Mouse (Mus musculus): ENCODE results near the gene Epor. TPM values are rescaled to one million over a fixed set of nuclear protein-coding genes. Genes with fewer than 3 reads are reported as not detected.

The Epor gene
- polyA plus RNA-seq, 1 experiment from 2014 or later, result 3.8 TPM

- no peaks in the 10 kb centered on the region for H3K36me3 ChIP-seq (replicated peaks; ENCODE audit: control insufficient read depth, insufficient read depth, low read depth, low read length)
- ATAC-seq (replicated peaks; ENCODE audit: insufficient number of reproducible peaks, low FRiP score, low TSS enrichment, low read depth), result no peak
- peaks cover 6% of the 10 kb centered on the region for H3K27me3 ChIP-seq (ENCODE audit: control insufficient read depth, insufficient read depth, low read length)
- H3K9me3 ChIP-seq (replicated peaks; ENCODE audit: control insufficient read depth, low read length), result no peaks in the 10 kb centered on the region
- H3K4me3 ChIP-seq (ENCODE audit: low read depth, low read length), result no peak overlapping the region
- no peak overlapping the region for H3K4me2 ChIP-seq (ENCODE audit: low read depth, low read length)
- H3K9ac ChIP-seq (replicated peaks; ENCODE audit: low read length), result no peak overlapping the region
- no peak overlapping the region for H3K27ac ChIP-seq (replicated peaks; ENCODE audit: low read depth, low read length)
- H3K4me1 ChIP-seq (ENCODE audit: control insufficient read depth, insufficient read depth, low read length), result no peaks in the 10 kb centered on the region
- 88% methylated on average over 3 of the region's 3 CpGs for WGBS
- DNase-seq (ENCODE audit: low spot score), result no peak
Measured at GRCm38 (mm10) chr9:21996178-21996867, 33.0 kb upstream of the Epor start.

GRCm38 (mm10) chr9:21992227-21992626, 28.9 kb upstream of the Epor start:
- peaks cover 46% of the 10 kb centered on the region for H3K27me3 ChIP-seq (ENCODE audit: control insufficient read depth, insufficient read depth, low read length)

GRCm38 (mm10) chr9:21989230-21990110, 26.2 kb upstream of the Epor start, which contains the start of gene Rgl3:
Gene Rgl3 (minus strand): TSS chr9:21989446.
- ATAC-seq (replicated peaks; ENCODE audit: insufficient number of reproducible peaks, low FRiP score, low TSS enrichment, low read depth) (no peak), DNase-seq (ENCODE audit: low spot score) (peak; percentile 41)
- Histone ChIP-seq H3K4me2 (ENCODE audit: low read depth, low read length) (peak within 1 kb of the TSS; percentile 79), H3K4me3 (ENCODE audit: low read depth, low read length) (peak within 1 kb of the TSS; percentile 38), H3K9me3 (replicated peaks; ENCODE audit: control insufficient read depth, low read length) (no peaks in the 10 kb centered on the region), H3K9ac (replicated peaks; ENCODE audit: low read length) (peak within 1 kb of the TSS; percentile 39), H3K4me1 (ENCODE audit: control insufficient read depth, insufficient read depth, low read length) (peaks cover 8% of the 10 kb centered on the region), H3K27ac (replicated peaks; ENCODE audit: low read depth, low read length) (no peak within 1 kb of the TSS), H3K36me3 (replicated peaks; ENCODE audit: control insufficient read depth, insufficient read depth, low read depth, low read length) (no peaks in the 10 kb centered on the region), H3K27me3 (ENCODE audit: control insufficient read depth, insufficient read depth, low read length) (peaks cover 52% of the 10 kb centered on the region)
- WGBS, result under 1% methylated on average over 42 of the region's 42 CpGs

More at GRCm38 (mm10) chr9:21992227-21992626, 28.9 kb upstream of the Epor start:
- Histone ChIP-seq H3K9me3 (replicated peaks; ENCODE audit: control insufficient read depth, low read length) (no peaks in the 10 kb centered on the region), H3K9ac (replicated peaks; ENCODE audit: low read length) (no peak overlapping the region), H3K27ac (replicated peaks; ENCODE audit: low read depth, low read length) (no peak overlapping the region), H3K4me2 (ENCODE audit: low read depth, low read length) (no peak overlapping the region), H3K4me1 (ENCODE audit: control insufficient read depth, insufficient read depth, low read length) (peaks cover 8% of the 10 kb centered on the region), H3K36me3 (replicated peaks; ENCODE audit: control insufficient read depth, insufficient read depth, low read depth, low read length) (no peaks in the 10 kb centered on the region), H3K4me3 (ENCODE audit: low read depth, low read length) (no peak overlapping the region)
- DNase-seq (ENCODE audit: low spot score) (no peak), ATAC-seq (replicated peaks; ENCODE audit: insufficient number of reproducible peaks, low FRiP score, low TSS enrichment, low read depth) (no peak)
- 78% methylated on average over 4 of the region's 4 CpGs for WGBS

DNA sequence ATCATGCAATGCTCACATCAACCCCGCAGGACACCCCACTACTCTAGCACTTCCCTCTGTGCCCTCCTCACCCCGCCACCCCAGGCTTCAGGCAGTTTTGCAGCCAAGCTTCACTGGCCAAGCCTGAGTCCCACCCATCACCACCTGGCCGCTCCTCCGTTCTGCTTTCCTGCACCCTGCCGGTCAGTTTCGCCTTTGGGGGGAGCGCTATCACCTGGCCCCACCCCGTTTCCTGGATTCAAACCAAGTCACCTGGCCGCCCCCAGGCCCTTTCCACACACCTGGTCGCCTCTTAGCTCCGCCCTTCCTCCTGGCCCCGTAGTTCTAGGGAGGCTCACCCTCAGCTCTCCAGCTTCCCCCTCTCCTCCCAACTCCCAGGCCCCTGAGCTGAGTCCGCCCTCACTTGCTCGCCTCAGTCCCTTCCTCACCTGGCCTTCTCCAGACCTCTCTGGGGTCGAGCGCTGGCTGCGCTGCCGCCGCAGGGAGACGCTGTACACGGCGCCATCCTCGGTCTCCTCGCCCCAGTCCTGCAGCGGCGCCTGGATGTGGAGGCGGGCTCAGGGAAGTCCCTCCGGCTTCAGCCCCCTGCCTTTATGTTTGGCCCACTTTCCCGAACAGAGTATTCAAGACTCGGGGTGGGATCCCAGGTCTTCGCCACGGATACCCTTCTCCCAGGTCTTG, 25.3 kb upstream of the Epor start:
- no peak overlapping the region for H3K27ac ChIP-seq (replicated peaks; ENCODE audit: low read depth, low read length)
- H3K4me1 ChIP-seq (ENCODE audit: control insufficient read depth, insufficient read depth, low read length), result peaks cover 8% of the 10 kb centered on the region
- ATAC-seq (replicated peaks; ENCODE audit: insufficient number of reproducible peaks, low FRiP score, low TSS enrichment, low read depth) (peak; percentile 5; the same call in 1 of the 2 replicates), DNase-seq (ENCODE audit: low spot score) (peak; percentile 32)
- peak overlapping the region; percentile 79 for H3K4me2 ChIP-seq (ENCODE audit: low read depth, low read length)
- H3K36me3 ChIP-seq (replicated peaks; ENCODE audit: control insufficient read depth, insufficient read depth, low read depth, low read length), result no peaks in the 10 kb centered on the region
- no peaks in the 10 kb centered on the region for H3K9me3 ChIP-seq (replicated peaks; ENCODE audit: control insufficient read depth, low read length)
- H3K9ac ChIP-seq (replicated peaks; ENCODE audit: low read length), result peak overlapping the region; percentile 39
- peak overlapping the region; percentile 38 for H3K4me3 ChIP-seq (ENCODE audit: low read depth, low read length)
- WGBS, result under 1% methylated on average over 31 of the region's 32 CpGs
- peaks cover 52% of the 10 kb centered on the region for H3K27me3 ChIP-seq (ENCODE audit: control insufficient read depth, insufficient read depth, low read length)

DNA sequence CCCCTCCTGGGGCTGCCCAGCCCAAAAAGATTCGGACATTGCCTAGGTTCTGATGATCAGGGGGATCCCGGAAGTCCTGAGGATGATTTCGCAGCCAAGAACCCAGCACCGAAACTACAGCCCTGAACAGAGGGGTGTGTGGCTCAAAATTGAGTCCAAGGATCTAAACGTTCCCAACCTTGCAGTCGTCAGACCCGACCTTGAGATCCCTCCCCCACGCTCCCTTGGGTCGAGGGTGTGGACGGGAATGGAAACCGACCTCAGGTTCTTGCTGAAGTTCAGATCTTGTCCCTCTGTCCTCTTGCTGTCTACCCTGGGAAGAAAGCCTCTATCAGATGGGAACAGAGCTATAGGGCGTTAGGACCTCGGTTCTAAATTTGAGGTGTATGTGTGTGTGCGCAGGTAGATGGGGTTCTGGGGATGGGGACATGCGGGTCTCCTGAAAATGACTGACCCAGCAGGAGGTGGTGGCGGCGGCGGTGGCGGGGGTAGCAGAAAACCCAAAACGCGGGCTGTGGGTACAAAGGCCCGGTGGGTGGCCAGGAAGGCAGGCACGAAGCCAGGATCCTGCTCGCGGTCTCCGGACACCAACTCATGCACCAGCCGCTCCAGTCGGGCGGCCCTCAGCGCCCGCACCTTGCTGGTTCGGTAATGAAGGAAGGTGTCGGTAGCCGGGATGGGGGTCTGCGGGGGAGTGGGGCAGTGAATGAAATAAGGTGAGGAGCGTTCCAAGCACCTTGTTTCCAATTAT, 24.5 kb upstream of the Epor start:
- Histone ChIP-seq H3K27ac (replicated peaks; ENCODE audit: low read depth, low read length) (no peak overlapping the region), H3K9ac (replicated peaks; ENCODE audit: low read length) (no peak overlapping the region), H3K4me2 (ENCODE audit: low read depth, low read length) (peak overlapping the region; percentile 79), H3K36me3 (replicated peaks; ENCODE audit: control insufficient read depth, insufficient read depth, low read depth, low read length) (no peaks in the 10 kb centered on the region), H3K4me1 (ENCODE audit: control insufficient read depth, insufficient read depth, low read length) (peaks cover 8% of the 10 kb centered on the region), H3K9me3 (replicated peaks; ENCODE audit: control insufficient read depth, low read length) (no peaks in the 10 kb centered on the region), H3K4me3 (ENCODE audit: low read depth, low read length) (peak overlapping the region; percentile 38; the same call in 1 of the 2 replicates), H3K27me3 (ENCODE audit: control insufficient read depth, insufficient read depth, low read length) (peaks cover 52% of the 10 kb centered on the region)
- ATAC-seq (replicated peaks; ENCODE audit: insufficient number of reproducible peaks, low FRiP score, low TSS enrichment, low read depth) (no peak), DNase-seq (ENCODE audit: low spot score) (peak; percentile 8)
- WGBS, result 9% methylated on average over 36 of the region's 36 CpGs

DNA sequence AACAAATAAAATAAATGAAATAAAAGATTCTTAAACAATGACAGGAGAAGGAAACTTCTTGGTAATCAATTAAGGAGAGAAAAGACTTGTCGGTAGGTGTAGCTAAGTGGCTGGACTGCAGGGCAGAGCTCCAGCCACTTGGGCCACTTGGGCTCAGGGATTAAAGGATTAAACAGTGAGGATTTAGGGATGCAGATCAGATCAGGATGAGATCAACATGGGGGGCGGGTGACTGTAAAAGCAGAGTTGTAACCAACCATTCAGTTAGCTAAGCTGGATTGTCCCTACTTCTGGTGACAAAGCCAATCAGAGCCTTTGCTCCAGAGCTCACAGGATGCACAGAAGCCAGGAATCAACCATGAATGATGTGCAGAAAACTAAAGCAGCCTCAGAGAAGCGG, 20.6 kb upstream of the Epor start:
- Histone ChIP-seq H3K4me2 (ENCODE audit: low read depth, low read length) (no peak overlapping the region), H3K9me3 (replicated peaks; ENCODE audit: control insufficient read depth, low read length) (no peaks in the 10 kb centered on the region), H3K4me1 (ENCODE audit: control insufficient read depth, insufficient read depth, low read length) (peaks cover 5% of the 10 kb centered on the region), H3K27ac (replicated peaks; ENCODE audit: low read depth, low read length) (no peak overlapping the region), H3K36me3 (replicated peaks; ENCODE audit: control insufficient read depth, insufficient read depth, low read depth, low read length) (no peaks in the 10 kb centered on the region), H3K9ac (replicated peaks; ENCODE audit: low read length) (no peak overlapping the region), H3K4me3 (ENCODE audit: low read depth, low read length) (no peak overlapping the region), H3K27me3 (ENCODE audit: control insufficient read depth, insufficient read depth, low read length) (peaks cover 22% of the 10 kb centered on the region)
- ATAC-seq (replicated peaks; ENCODE audit: insufficient number of reproducible peaks, low FRiP score, low TSS enrichment, low read depth), result no peak
- 6% methylated on average over 3 of the region's 3 CpGs for WGBS
- DNase-seq (ENCODE audit: low spot score), result no peak

GRCm38 (mm10) chr9:21978398-21979128, 15.3 kb upstream of the Epor start:
- H3K9ac ChIP-seq (replicated peaks; ENCODE audit: low read length), result no peak overlapping the region
- H3K4me1 ChIP-seq (ENCODE audit: control insufficient read depth, insufficient read depth, low read length), result no peaks in the 10 kb centered on the region
- DNase-seq (ENCODE audit: low spot score) (no peak), ATAC-seq (replicated peaks; ENCODE audit: insufficient number of reproducible peaks, low FRiP score, low TSS enrichment, low read depth) (no peak)
- no peak overlapping the region for H3K4me3 ChIP-seq (ENCODE audit: low read depth, low read length)
- no peaks in the 10 kb centered on the region for H3K9me3 ChIP-seq (replicated peaks; ENCODE audit: control insufficient read depth, low read length)
- H3K4me2 ChIP-seq (ENCODE audit: low read depth, low read length), result no peak overlapping the region
- H3K27me3 ChIP-seq (ENCODE audit: control insufficient read depth, insufficient read depth, low read length), result no peaks in the 10 kb centered on the region; the same call in 1 of the 2 replicates
- no peak overlapping the region for H3K27ac ChIP-seq (replicated peaks; ENCODE audit: low read depth, low read length)
- no peaks in the 10 kb centered on the region for H3K36me3 ChIP-seq (replicated peaks; ENCODE audit: control insufficient read depth, insufficient read depth, low read depth, low read length)
- 88% methylated on average over 4 of the region's 4 CpGs for WGBS
